Mouse (Mus musculus): ENCODE measurements around the gene Cnrip1. TPM values are rescaled to one million over a fixed set of nuclear protein-coding genes. Genes with fewer than 3 reads are reported as not detected.

Gene Cnrip1
- polyA plus RNA-seq, 1 experiment from 2014 or later: 154 TPM

Other genes with a start within 250 kb of the Cnrip1 start
- 0.43 and 0.62 TPM in 2 replicates for gene Fbxo48, start 100.2 kb upstream of the Cnrip1 start, polyA plus RNA-seq (2015; fragmentation: Nextera tagmentation; extraction: Ambion mirVana)
- gene Plek, start 795 bp downstream of the Cnrip1 start, polyA plus RNA-seq (2015; fragmentation: Nextera tagmentation; extraction: Ambion mirVana): 3.4 and 3.8 TPM in 2 replicates
- 219 TPM in 2 replicates for gene Ppp3r1, start 107.7 kb downstream of the Cnrip1 start, polyA plus RNA-seq (2015; fragmentation: Nextera tagmentation; extraction: Ambion mirVana)
- 19.3 and 20.8 TPM in 2 replicates for gene Wdr92, start 130.5 kb downstream of the Cnrip1 start, polyA plus RNA-seq (2015; fragmentation: Nextera tagmentation; extraction: Ambion mirVana)
- gene Pno1, start 160.0 kb downstream of the Cnrip1 start, polyA plus RNA-seq (2015; fragmentation: Nextera tagmentation; extraction: Ambion mirVana): 44.6 and 49.0 TPM in 2 replicates
- 142 and 153 TPM in 2 replicates for gene C1d, start 206.0 kb downstream of the Cnrip1 start, polyA plus RNA-seq (2015; fragmentation: Nextera tagmentation; extraction: Ambion mirVana)

Data from hindbrain, embryonic 15.5 days (tissue).